Mouse (Mus musculus): ENCODE data around the gene Uqcr11.

DNA sequence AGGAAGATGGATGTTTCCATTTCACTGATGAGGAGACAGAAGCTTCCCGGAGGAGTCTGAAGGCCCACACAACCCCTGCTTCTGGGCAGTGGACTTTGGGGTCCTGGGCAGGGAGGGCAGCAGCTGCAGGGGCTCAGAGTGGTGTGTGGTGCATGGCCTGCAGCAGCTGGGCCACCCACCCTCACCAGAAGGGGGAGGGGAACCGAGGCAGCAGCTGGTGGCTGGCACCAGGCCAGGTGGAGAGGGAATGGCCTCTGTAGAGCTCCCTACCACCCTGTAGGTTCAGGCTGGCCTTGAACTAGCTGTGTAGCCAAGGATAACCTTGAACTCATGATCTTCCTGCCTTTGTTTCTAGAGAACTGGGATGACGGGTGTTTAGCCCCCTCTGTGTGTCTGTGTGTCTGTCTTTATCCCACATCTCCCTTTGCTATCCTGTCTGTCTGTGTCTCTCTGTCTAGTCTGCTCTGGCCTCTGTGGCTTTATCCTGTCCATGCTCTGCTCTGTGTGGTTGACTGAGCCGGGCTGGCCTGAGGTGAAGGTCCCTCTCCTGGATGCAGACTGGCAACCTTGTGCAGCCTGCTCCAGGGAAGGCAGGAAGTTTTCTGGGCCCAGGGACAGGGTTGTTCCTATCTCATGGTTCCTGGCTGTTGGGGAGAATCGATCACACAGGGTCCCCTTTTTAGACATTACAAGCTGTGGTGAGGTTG lies 37.9 kb upstream of the Uqcr11 start:
- TF ChIP-seq CTCF (IDR thresholded peaks at IDR 0.05; ENCODE audit: insufficient read depth, low read length) (no peak), POLR2A (IDR thresholded peaks at IDR 0.05; ENCODE audit: borderline replicate concordance, extremely low read depth, low read depth, low read length) (no peak)

All from lung, adult 2 months (tissue).